Mouse (Mus musculus) forelimb bud, embryonic 11.5 days (tissue): ENCODE measurements around the gene Nmrk2.
"Not testable (repeated sequence)": the region's sequence is repeated elsewhere in the genome, so short reads cannot be mapped to it uniquely, and the experiment has no call there.

Source experiments
- DNase-seq: peaks from one replicate; pipeline ENCODE4 v3.0.0-alpha.2; 2012; ENCODE audit warnings: low read depth, low spot score

Gene Nmrk2

GRCm38 (mm10) chr10:81184765-81185164, 17.1 kb downstream of the Nmrk2 start:
- no peak for DNase-seq

- DNase-seq, result no peak
These were observed 18.0 kb downstream of the Nmrk2 start, which contains the start of gene 4930442H23Rik for GRCm38 (mm10) chr10:81183805-81184204. TSS of gene 4930442H23Rik (minus strand) at chr10:81183849.

GRCm38 (mm10) chr10:81182336-81183333, 19.2 kb downstream of the Nmrk2 start, which contains the start of gene Dapk3:
TSS of gene Dapk3 (plus strand) at chr10:81183005.
- peak; percentile 100 for DNase-seq

GRCm38 (mm10) chr10:81181860-81182259, 20.0 kb downstream of the Nmrk2 start:
- not testable (repeated sequence) for DNase-seq

- DNase-seq, result no peak
These were observed 20.9 kb downstream of the Nmrk2 start for GRCm38 (mm10) chr10:81180946-81181345.

- no peak for DNase-seq
These were observed 22.2 kb downstream of the Nmrk2 start for GRCm38 (mm10) chr10:81179451-81180342.

GRCm38 (mm10) chr10:81178927-81179326, 22.9 kb downstream of the Nmrk2 start:
- DNase-seq, result no peak

- no peak for DNase-seq
These were observed 23.7 kb downstream of the Nmrk2 start for GRCm38 (mm10) chr10:81177958-81178712.

GRCm38 (mm10) chr10:81177491-81177925, 24.3 kb downstream of the Nmrk2 start:
- DNase-seq, result no peak

- DNase-seq, result peak; percentile 98
These were observed 25.2 kb downstream of the Nmrk2 start, which contains the start of gene Eef2 for GRCm38 (mm10) chr10:81176466-81177271. TSS of gene Eef2 (plus strand) at chr10:81176631.

- DNase-seq, result no peak
These were observed 25.9 kb downstream of the Nmrk2 start for GRCm38 (mm10) chr10:81175936-81176465.

- not testable (repeated sequence) for DNase-seq
These were observed 26.5 kb downstream of the Nmrk2 start for GRCm38 (mm10) chr10:81175345-81175701.

GRCm38 (mm10) chr10:81174617-81175344, 27.1 kb downstream of the Nmrk2 start:
- DNase-seq, result peak; percentile 93

GRCm38 (mm10) chr10:81173132-81173531, 28.7 kb downstream of the Nmrk2 start:
- peak; percentile 89 for DNase-seq

GRCm38 (mm10) chr10:81169411-81169900, 32.4 kb downstream of the Nmrk2 start:
- not testable (repeated sequence) for DNase-seq

- DNase-seq, result peak; percentile 79
These were observed 33.2 kb downstream of the Nmrk2 start for GRCm38 (mm10) chr10:81168521-81169244.

GRCm38 (mm10) chr10:81168087-81168431, 33.8 kb downstream of the Nmrk2 start:
- no peak for DNase-seq
